Mouse (Mus musculus) layer of hippocampus, adult 9-10 months (tissue): ENCODE results near the gene Olfr202.
"Not testable (repeated sequence)": the region's sequence is repeated elsewhere in the genome, so short reads cannot be mapped to it uniquely, and the experiment has no call there.

Source experiments
- DNase-seq: peaks from one replicate; pipeline ENCODE4 v3.0.0; 2022; ENCODE audit warnings: low spot score

Gene Olfr202

DNA sequence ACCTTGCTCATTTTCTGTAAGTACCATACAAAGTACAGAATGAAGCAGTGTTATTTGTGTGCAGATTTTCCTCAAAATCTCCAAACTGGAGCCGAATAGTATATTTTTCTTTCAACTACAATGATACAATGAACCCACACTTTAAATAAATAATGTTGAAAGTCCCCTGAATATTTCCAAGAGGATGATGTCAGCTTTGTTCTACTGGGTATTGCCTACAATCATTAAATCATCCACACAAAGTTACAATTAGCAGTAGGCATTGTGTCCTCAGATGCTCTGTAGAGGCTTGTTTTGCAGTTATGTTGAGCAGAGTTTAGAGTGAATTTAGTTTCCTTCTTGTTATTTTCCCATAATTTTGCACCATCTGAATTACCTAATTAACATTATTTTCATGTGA lies at the start of gene Olfr202:
Olfr202 (minus strand) TSS at position 101 of the 400 bp plus-strand sequence.
- no peak for DNase-seq

DNA sequence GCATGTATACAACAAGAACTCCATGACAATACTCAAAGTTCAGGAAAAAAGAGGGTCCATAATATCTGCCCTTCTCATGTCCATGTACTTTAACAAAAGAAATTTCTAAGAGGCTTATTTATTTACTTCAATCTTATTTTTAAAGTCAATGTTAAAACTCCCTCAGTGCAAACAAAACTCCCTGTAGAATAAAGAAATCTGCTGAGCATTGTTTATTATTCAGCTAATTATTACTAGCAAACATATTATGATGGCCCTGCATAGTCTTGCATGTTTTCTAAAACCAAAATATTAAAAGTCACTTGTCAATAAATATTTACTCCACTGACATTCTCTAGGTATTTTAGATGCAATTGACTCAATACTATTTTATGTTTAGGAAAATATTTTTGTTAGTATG lies 44.4 kb upstream of the Olfr202 start, which contains the start of gene Olfr205:
Olfr205 (minus strand) TSS at position 101 of the 400 bp plus-strand sequence.
- no peak for DNase-seq

DNA sequence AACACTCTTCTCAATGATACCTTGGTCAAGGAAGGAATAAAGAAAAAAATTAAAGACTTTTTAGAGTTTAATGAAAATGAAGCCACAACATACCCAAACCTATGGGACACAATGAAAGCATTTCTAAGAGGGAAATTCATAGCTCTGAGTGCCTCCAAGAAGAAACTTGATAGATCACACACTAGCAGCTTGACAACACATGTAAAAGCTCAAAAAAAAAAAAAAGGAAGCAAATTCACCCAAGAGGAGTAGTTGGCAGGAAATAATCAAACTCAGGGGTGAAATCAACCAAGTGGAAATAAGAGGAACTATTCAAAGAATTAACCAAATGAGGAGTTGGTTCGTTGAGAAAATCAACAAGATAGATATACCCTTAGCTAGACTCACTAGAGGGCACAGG lies 36.7 kb upstream of the Olfr202 start:
- DNase-seq, result not testable (repeated sequence)

GRCm38 (mm10) chr16:59318148-59318547 lies 31.6 kb upstream of the Olfr202 start, which contains the start of gene Olfr204:
TSS of gene Olfr204 (minus strand) at chr16:59318248.
- DNase-seq, result no peak

GRCm38 (mm10) chr16:59298581-59298980 lies 12.0 kb upstream of the Olfr202 start, which contains the start of gene Olfr203:
TSS of gene Olfr203 (plus strand) at chr16:59298881.
- DNase-seq, result no peak

DNA sequence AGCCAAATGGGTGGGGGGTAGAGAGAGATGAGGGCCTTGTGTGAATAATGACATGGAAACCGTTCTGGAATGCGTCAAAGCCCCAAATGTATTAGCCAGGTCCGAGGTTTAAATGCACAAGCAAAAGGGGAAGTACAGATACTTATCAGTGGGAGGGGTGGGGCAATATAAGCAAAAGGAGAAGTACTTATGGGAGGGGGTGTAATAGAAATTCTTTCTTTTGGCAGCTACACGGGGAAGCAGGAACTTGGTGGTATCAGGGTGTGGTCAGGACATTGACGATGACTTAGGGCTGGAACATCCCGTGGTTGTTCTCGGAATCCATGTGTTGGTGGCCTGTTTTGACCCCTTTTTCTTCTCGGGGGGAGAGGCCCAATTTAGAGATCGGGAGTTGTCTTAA lies 983 bp upstream of the Olfr202 start:
- DNase-seq, result not testable (repeated sequence)

- no peak for DNase-seq
Observed at GRCm38 (mm10) chr16:59283476-59283875, 3.1 kb downstream of the Olfr202 start.

- no peak for DNase-seq
Observed at GRCm38 (mm10) chr16:59280542-59280941, 6.1 kb downstream of the Olfr202 start.

DNA sequence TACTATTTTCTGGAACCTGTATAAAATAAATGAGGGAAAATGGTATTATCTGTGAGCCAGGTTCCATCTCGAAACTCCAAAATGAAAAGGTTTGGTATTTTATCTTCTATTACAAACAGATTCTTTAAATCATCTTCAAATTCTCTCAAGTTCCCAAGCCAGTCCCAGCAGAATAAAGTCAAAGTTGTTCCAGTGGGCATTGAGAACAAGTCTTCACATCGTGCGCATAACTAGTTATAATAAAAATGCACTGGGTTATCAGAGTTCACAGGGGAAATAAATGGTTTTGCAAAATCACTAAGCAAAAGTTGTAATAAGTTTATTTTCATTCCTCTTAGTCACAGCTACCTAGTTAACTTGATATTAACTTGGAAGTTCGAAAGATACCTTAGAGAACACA lies 14.1 kb downstream of the Olfr202 start, which contains the start of gene Olfr201:
Olfr201 (minus strand) TSS at position 101 of the 400 bp plus-strand sequence.
- DNase-seq, result not testable (repeated sequence)

DNA sequence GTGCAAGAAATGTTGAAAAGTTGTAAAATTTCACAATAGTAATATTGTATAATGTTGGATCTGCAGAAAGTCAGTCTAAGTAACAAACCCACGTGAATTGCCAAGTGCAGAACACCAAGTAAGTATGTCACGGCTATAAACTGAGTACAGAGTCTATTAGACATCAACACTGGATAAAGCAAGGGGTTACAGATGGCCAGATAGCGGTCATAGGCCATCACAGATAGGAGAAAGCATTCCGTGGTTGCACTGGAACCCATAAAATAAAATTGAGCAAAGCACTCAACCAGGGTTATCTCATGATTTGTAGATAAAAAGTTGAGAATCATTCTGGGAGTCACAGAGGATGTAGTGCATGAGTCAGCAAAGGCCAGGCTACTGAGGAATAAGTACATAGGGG lies 17.5 kb downstream of the Olfr202 start:
- not testable (repeated sequence) for DNase-seq

- no peak for DNase-seq
Observed at GRCm38 (mm10) chr16:59249684-59250083, 36.9 kb downstream of the Olfr202 start.
